Mouse (Mus musculus) forebrain, embryonic 16.5 days (tissue): ENCODE measurements around the gene Tmco3. TPM values are rescaled to one million over a fixed set of nuclear protein-coding genes. Genes with fewer than 3 reads are reported as not detected.

Source experiments
- ATAC-seq: fragments of 200-750 bp; cut with Nextera tagmentation; 2 replicates; pipeline ENCODE4 v1.8.0; 2017; ENCODE audit warnings: mild to moderate bottlenecking, moderate library complexity
- H3K27ac ChIP-seq: fragments of 300-500 bp; sonication (generic); 2 replicates; pipeline ENCODE4 v1.5.1; 2014; ENCODE audit warnings: low read length, control low read depth
- H3K27me3 ChIP-seq: fragments of 300-500 bp; sonication (generic); replicated peaks from 2 replicates; pipeline ENCODE4 v1.6.1; 2014; ENCODE audit warnings: low read length; ENCODE audit not compliant: control insufficient read depth, insufficient read depth
- H3K36me3 ChIP-seq: fragments of 300-500 bp; sonication (generic); 2 replicates; pipeline ENCODE4 v1.6.1; 2014; ENCODE audit not compliant: control insufficient read depth, insufficient read depth
- H3K4me1 ChIP-seq: fragments of 300-500 bp; sonication (generic); replicated peaks from 2 replicates; pipeline ENCODE4 v1.6.1; 2014; ENCODE audit warnings: low read length; ENCODE audit not compliant: control insufficient read depth, insufficient read depth
- H3K4me2 ChIP-seq: fragments of 300-500 bp; sonication (generic); 2 replicates; pipeline ENCODE4 v1.6.1; 2014; ENCODE audit warnings: mild to moderate bottlenecking, low read length, control low read depth
- H3K4me3 ChIP-seq: fragments of 300-500 bp; sonication (generic); replicated peaks from 2 replicates; pipeline ENCODE4 v1.5.1; 2014; ENCODE audit warnings: mild to moderate bottlenecking, low read length, control low read depth
- H3K9ac ChIP-seq: fragments of 300-500 bp; sonication (generic); replicated peaks from 2 replicates; pipeline ENCODE4 v1.6.1; 2014; ENCODE audit warnings: low read depth, low read length, control low read depth
- H3K9me3 ChIP-seq: fragments of 300-500 bp; sonication (generic); 2 replicates; pipeline ENCODE4 v1.6.1; 2016; ENCODE audit warnings: low read length; ENCODE audit not compliant: control insufficient read depth
- WGBS: fragments of 180-500 bp; shearing (Covaris S2); extraction: QIAGEN DNeasy Blood & Tissue Kit; methylation state at CpG from one replicate; pipeline ENCODE4 v1.1.7; 2014; 5-methylcytosine and 5-hydroxymethylcytosine counted together
- polyA plus RNA-seq: library from polyadenylated mRNA; unstranded; fragments of >200 nt; fragmentation: Nextera tagmentation; extraction: Ambion mirVana; gene quantifications from 2 replicates; pipeline ENCODE4 v1.2.1, GENCODE M21; 2015

The Tmco3 gene
- polyA plus RNA-seq, 1 experiment from 2014 or later = 53.2 TPM

GRCm38 (mm10) chr8:13263376-13263775 lies 24.6 kb upstream of the Tmco3 start:
- Histone ChIP-seq H3K4me1 (no peaks in the 10 kb centered on the region), H3K4me2 (no peak overlapping the region), H3K4me3 (no peak overlapping the region), H3K9me3 (no peaks in the 10 kb centered on the region), H3K27me3 (no peaks in the 10 kb centered on the region), H3K36me3 (peaks cover 7% of the 10 kb centered on the region; the same call in 1 of the 2 replicates), H3K9ac (no peak overlapping the region), H3K27ac (no peak overlapping the region)
- 56% methylated on average over 3 of the region's 3 CpGs for WGBS
- ATAC-seq = no peak

GRCm38 (mm10) chr8:13267566-13267965 lies 20.4 kb upstream of the Tmco3 start:
- H3K9ac ChIP-seq = no peak overlapping the region
- H3K4me2 ChIP-seq = no peak overlapping the region
- ATAC-seq = no peak
- no peak overlapping the region for H3K27ac ChIP-seq
- H3K9me3 ChIP-seq = no peaks in the 10 kb centered on the region
- H3K36me3 ChIP-seq = peaks cover 9% of the 10 kb centered on the region; the same call in 1 of the 2 replicates
- no peaks in the 10 kb centered on the region for H3K4me1 ChIP-seq
- H3K27me3 ChIP-seq = no peaks in the 10 kb centered on the region
- no peak overlapping the region for H3K4me3 ChIP-seq
- 69% methylated on average over 2 of the region's 2 CpGs for WGBS

- Histone ChIP-seq H3K27ac (no peak overlapping the region), H3K27me3 (no peaks in the 10 kb centered on the region), H3K4me2 (no peak overlapping the region), H3K36me3 (peaks cover 11% of the 10 kb centered on the region; the same call in 1 of the 2 replicates), H3K4me1 (no peaks in the 10 kb centered on the region), H3K9me3 (no peaks in the 10 kb centered on the region), H3K9ac (no peak overlapping the region), H3K4me3 (no peak overlapping the region)
- no peak for ATAC-seq
- 93% methylated on average over 5 of the region's 5 CpGs for WGBS
These were observed 15.2 kb upstream of the Tmco3 start for GRCm38 (mm10) chr8:13272834-13273233.

GRCm38 (mm10) chr8:13276941-13277447 lies 11.0 kb upstream of the Tmco3 start:
- H3K4me2 ChIP-seq = no peak overlapping the region
- no peaks in the 10 kb centered on the region for H3K9me3 ChIP-seq
- WGBS = 94% methylated on average over 5 of the region's 5 CpGs
- H3K36me3 ChIP-seq = 0 out of 2 replicates have a peak, but pooled peaks cover 4% of the 10 kb centered on the region
- no peak for ATAC-seq
- no peak overlapping the region for H3K9ac ChIP-seq
- no peak overlapping the region for H3K4me3 ChIP-seq
- no peaks in the 10 kb centered on the region for H3K27me3 ChIP-seq
- H3K27ac ChIP-seq = no peak overlapping the region
- no peaks in the 10 kb centered on the region for H3K4me1 ChIP-seq

GRCm38 (mm10) chr8:13283200-13283599 lies 4.8 kb upstream of the Tmco3 start:
- no peak overlapping the region for H3K4me3 ChIP-seq
- H3K4me2 ChIP-seq = no peak overlapping the region
- H3K9ac ChIP-seq = no peak overlapping the region
- 86% methylated on average over 1 of the region's 1 CpGs for WGBS
- H3K4me1 ChIP-seq = peaks cover 10% of the 10 kb centered on the region
- H3K9me3 ChIP-seq = no peaks in the 10 kb centered on the region
- H3K27ac ChIP-seq = no peak overlapping the region
- no peak for ATAC-seq
- 0 out of 2 replicates have a peak, but pooled peaks cover 2% of the 10 kb centered on the region for H3K36me3 ChIP-seq
- H3K27me3 ChIP-seq = no peaks in the 10 kb centered on the region

GRCm38 (mm10) chr8:13287304-13287691 lies 692 bp upstream of the Tmco3 start:
- Histone ChIP-seq H3K4me2 (peak overlapping the region; percentile 97), H3K27ac (peak overlapping the region; percentile 88), H3K9me3 (no peaks in the 10 kb centered on the region), H3K4me3 (peak overlapping the region; percentile 82), H3K27me3 (no peaks in the 10 kb centered on the region), H3K4me1 (peaks cover 19% of the 10 kb centered on the region), H3K36me3 (no peaks in the 10 kb centered on the region), H3K9ac (peak overlapping the region; percentile 88)
- WGBS = 0% methylated on average over 31 of the region's 34 CpGs
- peak; percentile 65; the same call in 1 of the 2 replicates for ATAC-seq

- H3K36me3 ChIP-seq = peaks cover 4% of the 10 kb centered on the region; the same call in 1 of the 2 replicates
- no peak overlapping the region; the same call in 1 of the 2 replicates for H3K27ac ChIP-seq
- peak overlapping the region; percentile 75 for H3K4me2 ChIP-seq
- no peaks in the 10 kb centered on the region for H3K9me3 ChIP-seq
- ATAC-seq = no peak
- no peaks in the 10 kb centered on the region for H3K27me3 ChIP-seq
- H3K4me3 ChIP-seq = peak overlapping the region; percentile 82
- H3K4me1 ChIP-seq = peaks cover 19% of the 10 kb centered on the region
- H3K9ac ChIP-seq = peak overlapping the region; percentile 88
- 4% methylated on average over 6 of the region's 6 CpGs for WGBS
These were observed 656 bp downstream of the Tmco3 start for GRCm38 (mm10) chr8:13288646-13289045.

GRCm38 (mm10) chr8:13292364-13292763 lies 4.4 kb downstream of the Tmco3 start:
- no peaks in the 10 kb centered on the region for H3K9me3 ChIP-seq
- 26% methylated on average over 9 of the region's 9 CpGs for WGBS
- H3K9ac ChIP-seq = no peak overlapping the region
- no peak overlapping the region for H3K27ac ChIP-seq
- ATAC-seq = no peak
- no peak overlapping the region for H3K4me3 ChIP-seq
- peaks cover 21% of the 10 kb centered on the region for H3K36me3 ChIP-seq
- peaks cover 10% of the 10 kb centered on the region for H3K4me1 ChIP-seq
- no peak overlapping the region for H3K4me2 ChIP-seq
- no peaks in the 10 kb centered on the region for H3K27me3 ChIP-seq

GRCm38 (mm10) chr8:13293677-13294470 lies 5.9 kb downstream of the Tmco3 start:
- H3K27me3 ChIP-seq = no peaks in the 10 kb centered on the region
- 96% methylated on average over 9 of the region's 9 CpGs for WGBS
- peaks cover 27% of the 10 kb centered on the region for H3K36me3 ChIP-seq
- H3K4me2 ChIP-seq = no peak overlapping the region
- H3K9me3 ChIP-seq = no peaks in the 10 kb centered on the region
- no peak overlapping the region for H3K27ac ChIP-seq
- H3K4me1 ChIP-seq = peaks cover 5% of the 10 kb centered on the region
- no peak overlapping the region for H3K4me3 ChIP-seq
- H3K9ac ChIP-seq = no peak overlapping the region
- ATAC-seq = no peak
